Mouse (Mus musculus): ENCODE data around the gene Ccin.

- peak; percentile 97 for TF ChIP-seq CTCF (IDR thresholded peaks at IDR 0.05; ENCODE audit: borderline replicate concordance, extremely low read depth, insufficient read depth, insufficient read length)
- TF ChIP-seq POLR2A (IDR thresholded peaks at IDR 0.05; ENCODE audit: borderline replicate concordance, extremely low read depth, insufficient read depth, insufficient read length, poor library complexity, severe bottlenecking), result no peak
Observed at GRCm38 (mm10) chr4:43982053-43982732, 1.1 kb upstream of the Ccin start.

All from brain, embryonic 14.5 days (tissue).